Mouse (Mus musculus): ENCODE measurements around the gene Ereg.

The Ereg gene

DNA sequence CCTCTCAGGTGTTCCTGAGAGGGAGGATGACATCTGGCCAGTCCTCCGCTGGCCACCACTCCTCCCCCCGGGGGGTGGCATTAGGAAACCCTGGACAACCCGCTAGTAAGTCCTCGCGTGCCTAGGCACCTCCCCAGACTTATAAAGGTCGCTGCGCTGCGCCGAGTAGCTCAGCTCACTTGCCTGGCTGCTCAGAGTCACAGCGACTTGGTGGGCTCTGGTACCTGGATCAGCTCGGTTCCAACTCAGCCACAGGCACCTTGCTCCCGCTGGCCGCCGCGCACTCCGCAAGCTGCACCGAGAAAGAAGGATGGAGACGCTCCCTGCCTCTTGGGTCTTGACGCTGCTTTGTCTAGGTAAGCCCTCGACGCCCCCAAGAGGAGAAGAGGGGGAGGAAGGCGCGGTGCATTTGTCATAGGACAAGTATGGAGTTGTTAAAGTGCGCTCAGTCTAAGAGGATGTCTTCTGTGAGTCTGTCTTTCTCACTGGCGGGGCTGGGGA lies at the start of gene Ereg:
Ereg (plus strand) TSS at position 173 of the 501 bp plus-strand sequence.
- peak; percentile 69 for DNase-seq

DNA sequence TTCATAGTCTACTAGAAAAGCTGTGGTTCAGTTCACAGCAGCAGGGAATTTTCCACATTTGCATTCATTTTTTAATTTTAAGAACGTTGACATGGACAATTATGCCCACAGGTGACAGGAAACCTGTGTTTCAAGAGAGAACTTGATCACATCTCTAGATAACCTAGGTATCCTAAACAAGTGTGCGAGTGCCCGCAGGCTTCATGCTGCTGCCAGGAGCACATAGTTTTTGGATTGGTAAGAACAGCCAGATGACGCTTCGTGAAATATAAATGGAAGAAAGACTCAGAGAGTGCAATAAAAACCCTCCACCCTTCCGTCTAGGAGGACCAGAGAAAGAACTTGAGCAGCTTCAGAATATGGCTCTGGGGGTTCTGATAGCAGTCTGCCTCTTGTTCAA lies 47.3 kb upstream of the Ereg start, which contains the start of gene Epgn:
Epgn (plus strand) TSS at position 301 of the 400 bp plus-strand sequence.
- no peak for DNase-seq

DNA sequence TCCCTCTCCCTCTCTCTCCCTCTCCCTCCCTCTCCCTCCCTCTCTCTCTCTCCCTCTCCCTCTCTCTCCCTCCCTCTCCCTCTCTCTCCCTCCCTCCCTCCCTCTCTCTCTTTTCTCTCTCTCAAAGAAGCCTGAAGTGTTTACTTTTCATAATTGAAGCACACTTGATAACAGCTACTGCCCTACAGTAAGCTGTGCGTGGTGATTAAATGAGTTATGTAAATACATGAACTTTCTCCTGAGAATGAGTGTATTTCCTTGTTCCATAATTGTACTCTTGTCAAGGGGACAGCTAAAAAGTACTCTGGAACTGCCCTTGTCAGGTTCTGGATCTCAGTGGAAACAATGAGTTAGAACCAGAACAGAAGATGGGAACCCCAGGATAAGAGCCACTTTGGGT lies 46.6 kb upstream of the Ereg start:
- DNase-seq = no peak

- DNase-seq = no peak
Observed at GRCm38 (mm10) chr5:91030629-91031028, 43.8 kb upstream of the Ereg start.

- no peak for DNase-seq
Observed at GRCm38 (mm10) chr5:91035341-91035740, 39.1 kb upstream of the Ereg start.

DNA sequence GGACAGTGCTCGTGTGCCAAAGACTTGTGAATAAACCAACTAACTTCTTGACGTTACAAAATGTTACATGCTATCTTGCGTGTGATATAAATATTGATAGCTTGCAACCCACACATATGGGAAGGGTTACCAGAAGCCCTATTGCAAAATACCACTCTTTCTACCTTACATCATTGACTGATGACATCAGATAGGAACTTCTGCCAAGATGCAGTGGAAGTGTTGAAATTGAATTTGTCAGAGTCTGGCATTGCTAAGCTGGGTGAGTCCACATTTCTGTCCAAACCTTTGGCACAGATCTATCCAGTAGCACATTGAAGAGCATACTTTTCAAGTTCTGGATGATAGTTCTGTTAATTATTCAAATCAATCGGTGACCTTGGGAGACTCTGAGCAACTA lies 37.8 kb upstream of the Ereg start:
- DNase-seq = no peak

GRCm38 (mm10) chr5:91037756-91038155 lies 36.7 kb upstream of the Ereg start:
- no peak for DNase-seq

DNA sequence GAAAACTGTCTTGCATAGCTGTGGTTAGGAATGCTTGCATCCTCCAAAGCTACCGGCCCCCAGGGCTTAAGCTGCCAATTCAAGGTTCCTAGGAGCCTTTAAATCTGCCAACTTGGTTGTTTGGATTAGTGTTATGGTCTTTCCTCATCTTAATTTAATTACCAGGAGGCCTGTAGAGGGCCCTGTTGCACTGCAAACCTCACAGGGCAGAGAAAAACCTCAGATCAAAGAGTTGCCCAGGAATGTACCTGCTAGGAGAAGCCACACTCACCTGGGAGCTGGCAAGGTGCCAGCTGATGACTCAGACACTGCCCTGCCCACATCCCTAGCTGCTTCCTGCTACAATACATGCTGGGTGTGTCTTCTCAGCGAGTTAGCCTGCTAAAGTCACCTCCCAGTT lies 35.9 kb upstream of the Ereg start:
- peak; percentile 18 for DNase-seq

DNA sequence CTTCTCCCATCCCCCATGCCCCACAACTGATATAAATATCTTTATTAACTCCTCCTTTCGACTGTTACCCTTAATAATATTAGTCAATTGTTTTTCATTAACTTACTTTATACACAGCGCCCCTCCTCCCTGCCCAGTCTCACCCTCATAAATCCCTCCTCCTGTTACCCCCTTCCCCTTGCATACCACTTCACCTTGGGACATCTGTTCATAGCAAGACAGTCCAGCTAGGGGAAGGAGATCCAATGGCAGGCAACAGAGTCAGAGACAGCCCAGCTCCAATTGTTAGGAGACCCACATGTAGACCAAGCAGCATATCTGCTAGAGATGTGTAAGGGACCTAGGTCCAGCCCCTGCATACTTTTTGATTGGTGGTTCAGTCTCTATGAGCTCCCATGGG lies 35.5 kb upstream of the Ereg start:
- no peak for DNase-seq

GRCm38 (mm10) chr5:91047987-91048386 lies 26.4 kb upstream of the Ereg start:
- DNase-seq = no peak

DNA sequence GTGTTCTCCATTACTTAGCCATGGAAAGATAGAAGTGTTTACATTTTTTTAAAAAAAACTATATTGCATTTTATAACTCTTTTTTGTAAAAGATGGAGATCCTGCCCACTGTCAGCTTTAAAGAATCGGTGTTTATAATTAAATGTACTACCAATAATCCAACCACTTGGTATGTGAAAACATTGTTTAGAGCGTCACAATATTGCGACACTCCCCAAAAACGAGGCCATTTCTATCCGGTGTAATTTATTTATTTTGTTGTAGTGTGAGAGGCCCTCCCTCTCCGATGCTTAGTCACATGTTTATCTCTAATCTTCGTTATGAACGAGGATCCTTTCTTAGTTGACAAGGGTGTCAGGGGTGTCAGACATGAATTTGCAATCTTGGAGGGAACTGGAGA lies 26.0 kb upstream of the Ereg start:
- DNase-seq = no peak

DNA sequence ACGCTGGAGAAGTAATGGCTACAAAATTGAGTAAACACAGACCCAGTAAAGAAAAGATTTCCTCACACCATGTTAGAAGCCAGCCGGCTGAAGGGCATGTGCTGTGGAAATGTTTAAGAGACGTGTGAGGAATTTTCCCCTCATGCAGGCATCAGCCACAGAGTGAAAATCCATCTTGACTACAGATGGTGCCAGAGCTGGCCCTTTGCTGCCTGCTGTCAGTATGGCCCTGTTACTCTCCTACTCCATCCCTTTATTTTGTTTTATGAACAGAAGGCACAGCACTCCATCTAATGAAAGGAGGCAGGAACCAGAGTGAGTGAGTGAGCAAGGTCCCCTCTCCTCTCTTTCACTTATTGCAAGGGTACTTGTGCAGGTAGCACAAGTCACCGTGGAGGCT lies 2.1 kb upstream of the Ereg start:
- DNase-seq = no peak

DNA sequence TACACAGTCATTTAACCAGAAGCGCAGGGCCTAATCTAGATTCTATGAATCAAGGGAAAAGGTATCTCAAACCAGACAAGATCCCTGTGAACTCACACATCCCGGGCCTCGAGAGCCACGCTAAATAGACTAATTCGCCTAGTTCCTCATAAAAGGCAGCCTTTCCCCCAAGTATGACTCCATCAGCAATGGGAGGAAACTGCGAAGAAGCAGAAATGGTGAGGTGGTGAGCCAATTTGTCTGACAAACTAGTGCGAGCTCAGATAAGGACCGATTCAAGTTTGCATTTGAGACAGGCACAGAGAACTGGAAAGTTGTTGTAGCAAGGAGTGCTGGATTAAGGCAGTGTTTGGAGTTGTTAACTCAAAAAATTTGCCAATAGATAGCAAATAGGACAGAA lies 796 bp upstream of the Ereg start:
- no peak for DNase-seq

DNA sequence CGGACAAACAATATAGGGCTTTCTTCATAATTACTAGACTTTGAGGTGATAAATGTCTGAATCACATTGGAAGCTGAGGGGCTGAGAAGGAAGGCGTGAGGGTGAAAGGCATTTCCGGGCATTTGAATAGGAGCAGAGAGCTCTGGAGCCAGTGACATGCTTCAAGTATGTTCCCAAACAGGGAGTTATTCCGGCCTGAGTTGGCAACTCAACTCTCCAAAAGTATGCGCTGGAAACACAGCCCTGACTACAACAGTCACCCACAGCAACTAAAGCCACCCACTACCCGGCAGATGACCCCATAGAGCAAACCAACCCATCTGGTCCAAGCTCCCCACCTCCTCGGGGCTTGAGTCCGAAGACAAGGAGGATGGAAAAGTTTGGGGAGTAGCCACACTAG lies 396 bp upstream of the Ereg start:
- no peak for DNase-seq

GRCm38 (mm10) chr5:91075021-91075420 lies 599 bp downstream of the Ereg start:
- no peak for DNase-seq

DNA sequence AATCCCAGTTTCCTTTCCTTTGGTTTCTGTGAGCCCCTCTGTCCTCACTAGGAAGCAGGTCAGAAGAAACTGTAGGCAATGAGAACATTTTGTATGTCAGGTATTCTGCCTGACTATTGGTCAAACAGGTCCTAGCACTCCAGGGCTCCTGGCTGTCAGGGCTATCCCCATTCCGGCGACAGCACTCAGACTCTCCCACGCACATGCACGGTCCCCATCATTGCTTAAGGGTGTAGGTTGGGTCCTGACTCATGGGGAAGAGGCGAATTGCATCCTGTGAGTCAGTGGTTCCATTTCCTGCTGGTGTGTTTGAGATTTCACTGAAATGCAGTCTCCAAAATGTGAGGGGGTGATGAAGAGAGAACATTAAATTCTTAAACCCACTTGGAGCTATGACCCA lies 8.6 kb downstream of the Ereg start:
- DNase-seq = no peak

DNA sequence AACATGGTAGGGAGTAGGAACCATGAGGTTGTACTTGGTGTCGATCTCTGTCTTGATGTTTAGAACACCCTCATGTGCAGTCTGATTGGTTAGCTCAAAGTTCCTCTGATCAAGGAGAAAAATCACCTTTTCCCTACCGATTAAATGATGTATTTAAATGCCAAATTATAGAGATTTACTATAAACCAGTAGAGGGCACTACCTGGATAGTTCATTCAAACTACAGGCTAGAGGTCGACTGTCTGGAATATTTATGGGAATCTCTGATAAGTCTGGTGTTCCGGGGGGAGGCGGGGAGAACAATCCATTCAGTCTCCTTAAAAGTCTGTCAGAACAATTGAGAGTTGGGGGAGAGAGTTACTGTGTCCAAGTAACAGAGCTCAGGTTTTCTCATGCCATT lies 10.9 kb downstream of the Ereg start:
- no peak for DNase-seq

DNA sequence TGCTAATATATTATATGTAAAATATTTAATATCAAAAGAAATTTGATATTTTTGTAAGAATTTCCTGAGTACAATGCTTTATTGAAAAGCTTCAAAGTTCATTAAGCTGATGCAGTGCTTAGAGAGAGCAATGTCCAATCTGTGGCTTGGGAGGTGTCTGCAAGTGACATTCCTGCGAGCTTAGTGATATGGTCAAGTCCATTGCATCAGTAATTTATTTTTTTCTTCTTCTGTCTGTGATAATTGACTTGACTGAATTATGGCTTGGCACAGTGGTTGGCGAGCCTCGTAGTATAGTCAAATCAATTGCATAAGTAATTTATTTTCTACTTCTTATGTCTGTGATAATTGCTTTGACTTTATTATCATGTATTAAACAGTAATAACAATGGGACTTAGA lies 15.9 kb downstream of the Ereg start:
- DNase-seq = no peak

DNA sequence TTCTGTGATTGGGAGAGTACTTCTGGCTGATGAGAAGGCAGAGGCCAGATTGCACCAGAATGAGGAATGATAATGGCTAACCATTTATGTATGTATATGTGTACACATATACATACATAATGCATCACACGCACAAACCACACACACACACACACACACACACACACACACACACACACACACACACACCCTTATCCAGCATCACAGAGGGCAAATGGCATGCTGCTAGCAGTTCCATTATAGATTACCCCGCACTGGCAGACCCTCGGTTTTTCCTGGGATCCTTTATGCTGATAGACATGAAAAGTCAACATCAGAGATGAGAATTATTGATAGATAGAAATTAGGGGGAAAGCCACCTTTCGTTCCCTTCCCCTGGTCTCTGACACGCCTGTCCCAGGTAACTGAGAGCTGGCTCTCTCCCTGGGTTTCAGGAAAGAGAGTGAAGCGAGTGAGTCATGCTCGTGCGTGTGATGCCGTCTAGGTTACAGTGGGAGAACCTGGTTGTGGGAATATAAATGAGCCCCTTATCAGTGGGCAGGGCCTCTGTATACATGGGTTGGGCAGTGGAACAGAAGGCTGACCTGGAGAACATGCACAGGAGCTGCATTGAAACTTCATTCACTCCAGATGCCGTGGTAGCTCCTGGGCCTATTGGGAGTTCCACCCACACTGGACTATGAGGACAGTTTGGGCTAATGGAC lies 23.6 kb downstream of the Ereg start:
- no peak for DNase-seq

DNA sequence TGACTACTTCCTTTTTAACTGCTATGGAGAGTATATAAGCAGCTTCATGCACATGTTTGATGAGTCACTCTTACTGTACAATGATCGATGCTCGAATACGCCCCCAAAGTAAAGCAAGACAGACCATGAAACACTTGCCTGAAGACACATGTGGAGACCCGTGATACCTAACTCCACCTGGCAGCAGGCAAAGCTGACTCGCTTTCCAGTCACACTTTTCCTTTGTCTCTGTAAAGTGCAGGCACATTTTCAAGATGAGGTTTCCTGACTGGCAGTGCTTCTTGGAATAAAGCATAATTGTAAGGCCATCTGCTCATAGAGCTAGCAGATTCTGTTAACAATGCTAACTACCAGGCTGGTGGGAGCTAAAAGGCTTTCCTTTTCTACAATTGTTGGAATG lies 27.3 kb downstream of the Ereg start:
- DNase-seq = no peak

DNA sequence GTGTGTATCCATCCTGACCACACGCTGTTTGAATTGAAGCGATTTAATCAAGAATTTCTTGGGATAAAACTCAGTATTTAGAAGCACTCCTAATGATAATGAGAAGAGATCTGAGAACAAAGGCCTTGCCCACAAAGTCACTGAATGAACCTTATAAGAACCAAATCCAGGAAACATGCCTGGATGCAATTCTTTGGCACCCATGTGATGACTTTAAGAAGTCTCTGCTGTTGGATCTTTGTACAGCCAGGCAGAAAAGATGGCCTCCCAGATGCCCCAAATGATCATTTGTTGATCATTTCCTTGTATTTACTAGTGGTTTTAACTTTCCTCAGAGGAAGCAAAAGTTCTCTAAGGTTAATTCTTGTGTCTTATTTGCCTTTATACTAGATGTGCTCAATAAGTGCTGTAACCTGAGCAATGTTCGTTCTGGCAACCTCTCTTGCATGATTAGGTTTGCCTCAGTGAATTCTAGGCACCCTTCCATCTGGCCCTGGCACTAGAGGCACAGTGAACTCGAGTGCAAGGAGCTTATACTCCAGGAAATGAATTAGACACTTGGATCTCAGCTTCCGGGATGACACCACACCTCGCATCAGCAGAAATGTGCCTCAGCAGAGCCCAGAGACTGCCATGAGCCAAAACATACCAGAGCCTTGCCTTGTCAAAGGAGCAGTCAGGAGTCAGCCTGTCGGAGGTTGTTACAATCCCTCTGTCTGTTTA lies 29.7 kb downstream of the Ereg start:
- DNase-seq = no peak

DNA sequence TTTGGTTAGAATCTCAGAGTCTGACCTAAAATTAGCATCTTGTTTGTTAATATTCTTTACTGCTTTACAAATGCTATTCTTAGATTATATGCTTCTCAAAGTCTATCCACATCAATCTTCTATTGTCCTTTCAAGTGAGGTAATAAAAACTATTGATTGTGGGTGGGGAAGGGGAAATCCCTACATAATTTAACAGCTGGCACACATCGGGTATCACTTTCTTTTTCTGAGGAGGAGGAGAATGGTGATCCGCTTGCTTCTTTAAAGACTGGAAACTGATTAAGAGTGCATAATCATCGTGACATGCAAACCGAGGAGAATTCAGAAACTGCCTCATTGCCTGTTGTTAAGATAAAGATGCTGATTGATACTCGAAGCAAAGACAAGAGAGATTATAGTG lies 31.8 kb downstream of the Ereg start:
- no peak for DNase-seq

GRCm38 (mm10) chr5:91110023-91110670 lies 35.7 kb downstream of the Ereg start:
- DNase-seq = no peak

DNA sequence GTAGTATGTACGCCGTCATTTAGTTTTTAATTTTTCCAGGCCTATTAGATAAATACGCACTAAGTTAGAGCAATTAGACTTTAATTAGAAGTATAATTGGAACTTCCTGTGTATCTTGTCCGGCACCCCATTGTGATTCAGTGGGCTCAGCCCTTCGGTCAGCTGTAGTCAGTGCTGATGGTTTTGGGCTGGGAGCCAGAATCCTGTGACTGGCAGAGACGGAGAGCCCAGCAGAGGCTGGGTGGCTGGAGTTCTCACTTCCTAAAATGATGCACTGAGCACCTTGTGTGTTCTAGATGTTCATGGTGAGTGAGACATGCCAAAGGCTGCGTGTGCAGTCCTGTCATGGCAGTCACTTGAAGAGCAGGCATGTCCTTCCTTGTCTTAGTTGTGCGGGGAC lies 36.6 kb downstream of the Ereg start:
- DNase-seq = no peak
